Mouse (Mus musculus): ENCODE measurements at regions not wholly inside any gene's neighbourhood (a gene's known extent, or its start where the extent isn't known, plus 50 kb on each side); places are given as distances from the start of the nearest gene placed in this dataset. TPM values are rescaled to one million over a fixed set of nuclear protein-coding genes. Genes with fewer than 3 reads are reported as not detected.

GRCm38 (mm10) chr2:139311401-139311812 lies 182.3 kb upstream of the Sptlc3 start:
- intact Hi-C loops (cut with DNase I): no loop called here
- no peak for DNase-seq (ENCODE audit: low spot score in 2 of 2)

- intact Hi-C loops (cut with DNase I): no loop called here
- no peak for DNase-seq (ENCODE audit: low spot score in 2 of 2)
Measured at GRCm38 (mm10) chr2:139312053-139312452, 181.7 kb upstream of the Sptlc3 start.

GRCm38 (mm10) chr2:139322509-139322908 lies 171.2 kb upstream of the Sptlc3 start:
- intact Hi-C loops (cut with DNase I): no loop called here
- no peak for DNase-seq (ENCODE audit: low spot score in 2 of 2)

- no peak for DNase-seq (ENCODE audit: low spot score in 2 of 2)
Measured at GRCm38 (mm10) chr2:139325501-139325900, 168.2 kb upstream of the Sptlc3 start.

GRCm38 (mm10) chr2:139334681-139335080 lies 159.0 kb upstream of the Sptlc3 start:
- intact Hi-C loops (cut with DNase I): no loop called here
- no peak for DNase-seq (ENCODE audit: low spot score in 2 of 2)

More at GRCm38 (mm10) chr2:139325501-139325900, 168.2 kb upstream of the Sptlc3 start:
- intact Hi-C loops (cut with DNase I): no loop called here

- intact Hi-C loops (cut with DNase I): no loop called here
Measured at GRCm38 (mm10) chr2:139338240-139338639, 155.5 kb upstream of the Sptlc3 start.

GRCm38 (mm10) chr2:139356280-139357010 lies 137.3 kb upstream of the Sptlc3 start:
- no peak for DNase-seq (ENCODE audit: low spot score in 2 of 2)
- intact Hi-C loops (cut with DNase I): no loop called here

More at GRCm38 (mm10) chr2:139338240-139338639, 155.5 kb upstream of the Sptlc3 start:
- no peak for DNase-seq (ENCODE audit: low spot score in 2 of 2)

GRCm38 (mm10) chr2:139362245-139362847 lies 131.4 kb upstream of the Sptlc3 start:
- intact Hi-C loops (cut with DNase I): loop anchor here (10.0 kb wide), 1 partner anchor 1388 kb away; no protein-coding TSS in a partner anchor
- DNase-seq (ENCODE audit: low spot score in 2 of 2): no peak

- no peak for DNase-seq (ENCODE audit: low spot score in 2 of 2)
- intact Hi-C loops (cut with DNase I): loop anchor here (2.0 to 10.0 kb wide), 2 partner anchors 1085 to 1337 kb away; no protein-coding TSS in a partner anchor
Measured at GRCm38 (mm10) chr2:139370070-139370469, 123.6 kb upstream of the Sptlc3 start.

- no peak for DNase-seq (ENCODE audit: low spot score in 2 of 2)
- intact Hi-C loops (cut with DNase I): loop anchor here (2.0 to 5.0 kb wide), 2 partner anchors 199 to 777 kb away; no protein-coding TSS in a partner anchor
Measured at GRCm38 (mm10) chr2:139380285-139380684, 113.4 kb upstream of the Sptlc3 start.

GRCm38 (mm10) chr2:139381628-139382027 lies 112.1 kb upstream of the Sptlc3 start:
- intact Hi-C loops (cut with DNase I): loop anchor here (2.0 to 5.0 kb wide), 2 partner anchors 197 to 776 kb away; no protein-coding TSS in a partner anchor
- DNase-seq (ENCODE audit: low spot score in 2 of 2): peak; percentile 75 to 77

- intact Hi-C loops (cut with DNase I): no loop called here
- DNase-seq (ENCODE audit: low spot score in 2 of 2): no peak
Measured at GRCm38 (mm10) chr2:139413559-139413958, 80.2 kb upstream of the Sptlc3 start.

GRCm38 (mm10) chr2:139417506-139417905 lies 76.2 kb upstream of the Sptlc3 start:
- intact Hi-C loops (cut with DNase I): no loop called here
- no peak for DNase-seq (ENCODE audit: low spot score in 2 of 2)

- DNase-seq (ENCODE audit: low spot score in 2 of 2): peak in 1 of 2 experiments; percentile 3
- intact Hi-C loops (cut with DNase I): loop anchor here (2.0 to 10.0 kb wide), 2 partner anchors 156 to 742 kb away; no protein-coding TSS in a partner anchor
Measured at GRCm38 (mm10) chr2:139422678-139423077, 71.0 kb upstream of the Sptlc3 start.

- DNase-seq (ENCODE audit: low spot score in 2 of 2): no peak
- intact Hi-C loops (cut with DNase I): loop anchor here (2.0 to 10.0 kb wide), 2 partner anchors 155 to 741 kb away; no protein-coding TSS in a partner anchor
Measured at GRCm38 (mm10) chr2:139423413-139423812, 70.3 kb upstream of the Sptlc3 start.

Small RNA genes lying in the stretch of these regions (microRNA-seq; reads per million reads assigned to microRNA genes)
- not detected for gene Mir1952
